Mouse (Mus musculus): ENCODE results near the gene Myh9.

Myh9 gene

GRCm38 (mm10) chr15:77828910-77829309 is 13.1 kb downstream of the Myh9 start:
- no peak for DNase-seq (ENCODE audit: extremely low read depth, low read depth)

- DNase-seq (ENCODE audit: extremely low read depth, low read depth) = no peak
Measured at GRCm38 (mm10) chr15:77828242-77828641, 13.7 kb downstream of the Myh9 start.

GRCm38 (mm10) chr15:77827794-77828193 is 14.2 kb downstream of the Myh9 start:
- no peak for DNase-seq (ENCODE audit: extremely low read depth, low read depth)

GRCm38 (mm10) chr15:77827379-77827778 is 14.6 kb downstream of the Myh9 start:
- no peak for DNase-seq (ENCODE audit: extremely low read depth, low read depth)

- DNase-seq (ENCODE audit: extremely low read depth, low read depth) = no peak
Measured at GRCm38 (mm10) chr15:77825382-77825781, 16.6 kb downstream of the Myh9 start.

GRCm38 (mm10) chr15:77824321-77824720 is 17.7 kb downstream of the Myh9 start:
- no peak for DNase-seq (ENCODE audit: extremely low read depth, low read depth)

- DNase-seq (ENCODE audit: extremely low read depth, low read depth) = no peak
Measured at GRCm38 (mm10) chr15:77823634-77824033, 18.3 kb downstream of the Myh9 start.

- no peak for DNase-seq (ENCODE audit: extremely low read depth, low read depth)
Measured at GRCm38 (mm10) chr15:77823196-77823595, 18.8 kb downstream of the Myh9 start.

GRCm38 (mm10) chr15:77822671-77823070 is 19.3 kb downstream of the Myh9 start:
- no peak for DNase-seq (ENCODE audit: extremely low read depth, low read depth)

- DNase-seq (ENCODE audit: extremely low read depth, low read depth) = no peak
Measured at GRCm38 (mm10) chr15:77822057-77822466, 19.9 kb downstream of the Myh9 start.

- no peak for DNase-seq (ENCODE audit: extremely low read depth, low read depth)
Measured at GRCm38 (mm10) chr15:77821424-77821823, 20.6 kb downstream of the Myh9 start.

GRCm38 (mm10) chr15:77820480-77821163 is 21.4 kb downstream of the Myh9 start:
- no peak for DNase-seq (ENCODE audit: extremely low read depth, low read depth)

GRCm38 (mm10) chr15:77819894-77820387 is 22.0 kb downstream of the Myh9 start:
- no peak for DNase-seq (ENCODE audit: extremely low read depth, low read depth)

- no peak for DNase-seq (ENCODE audit: extremely low read depth, low read depth)
Measured at GRCm38 (mm10) chr15:77818556-77819158, 23.3 kb downstream of the Myh9 start.

- no peak for DNase-seq (ENCODE audit: extremely low read depth, low read depth)
Measured at GRCm38 (mm10) chr15:77817417-77817816, 24.6 kb downstream of the Myh9 start.

- no peak for DNase-seq (ENCODE audit: extremely low read depth, low read depth)
Measured at GRCm38 (mm10) chr15:77816601-77816950, 25.4 kb downstream of the Myh9 start.

GRCm38 (mm10) chr15:77815867-77816600 is 25.9 kb downstream of the Myh9 start:
- no peak for DNase-seq (ENCODE audit: extremely low read depth, low read depth)

- no peak for DNase-seq (ENCODE audit: extremely low read depth, low read depth)
Measured at GRCm38 (mm10) chr15:77813639-77814375, 28.2 kb downstream of the Myh9 start.

- DNase-seq (ENCODE audit: extremely low read depth, low read depth) = no peak
Measured at GRCm38 (mm10) chr15:77812578-77812977, 29.4 kb downstream of the Myh9 start.

GRCm38 (mm10) chr15:77811099-77811760 is 30.7 kb downstream of the Myh9 start:
- no peak for DNase-seq (ENCODE audit: extremely low read depth, low read depth)

GRCm38 (mm10) chr15:77810416-77811098 is 31.4 kb downstream of the Myh9 start:
- no peak for DNase-seq (ENCODE audit: extremely low read depth, low read depth)
